Mouse (Mus musculus): ENCODE measurements around the gene Psme2.

The Psme2 gene

GRCm38 (mm10) chr14:55598521-55599390, 7.8 kb upstream of the Psme2 start:
- intact Hi-C loops (cut with DNase I): no loop called here

GRCm38 (mm10) chr14:55596036-55596690, 5.2 kb upstream of the Psme2 start:
- intact Hi-C loops (cut with DNase I): no loop called here

DNA sequence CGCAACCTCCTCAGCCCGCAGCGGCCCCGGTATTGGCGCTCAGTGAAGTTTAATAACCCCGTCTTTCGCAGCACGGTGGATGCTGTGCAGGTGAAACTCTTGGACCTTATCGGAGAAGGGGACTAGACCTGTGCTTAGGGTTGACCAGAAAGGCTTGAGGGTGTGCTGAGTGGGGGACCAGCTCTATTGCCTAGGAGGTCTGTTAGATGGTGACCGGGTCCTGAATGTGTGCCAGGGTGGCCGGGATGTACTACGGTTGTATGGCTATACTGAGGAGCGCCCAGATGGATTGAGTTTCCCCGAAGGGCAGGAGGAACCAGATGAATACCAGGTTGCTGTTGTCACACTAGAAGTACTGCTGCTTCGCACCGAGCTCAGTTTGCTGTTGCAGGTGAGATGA, 1.3 kb upstream of the Psme2 start:
- intact Hi-C loops (cut with DNase I): no loop called here

DNA sequence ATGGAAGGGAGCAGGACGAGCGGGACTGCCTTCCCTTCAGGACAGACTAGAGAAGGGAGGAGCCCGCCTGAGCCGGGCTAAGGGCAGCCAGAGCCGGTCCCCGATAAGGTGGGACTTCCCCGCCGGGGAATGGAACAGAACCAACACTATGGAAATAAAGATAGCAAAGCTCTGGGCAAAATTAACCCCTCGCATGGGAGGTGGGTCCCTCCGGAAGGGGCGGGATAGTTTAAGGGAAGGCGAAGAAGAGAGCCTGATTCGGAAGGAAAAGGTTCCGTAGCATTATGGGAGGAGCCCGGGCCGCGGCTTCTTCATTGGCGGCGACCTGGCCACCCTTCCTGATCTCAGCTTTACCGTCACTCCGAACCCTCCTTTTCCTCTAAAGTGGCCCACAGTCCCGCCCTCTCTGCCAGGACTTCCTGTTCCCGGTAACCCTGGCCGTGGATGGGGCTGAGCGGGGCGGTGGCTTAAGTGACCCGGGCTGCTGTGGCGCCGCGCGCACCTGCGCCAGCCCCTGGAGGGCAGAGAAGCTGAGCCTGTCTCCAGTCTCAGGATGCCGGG, 498 bp upstream of the Psme2 start, which contains the start of gene Rnf31:
Gene Rnf31 (plus strand): TSS at position 378 of the 561 bp plus-strand sequence.
- intact Hi-C loops (cut with DNase I): no loop called here

- intact Hi-C loops (cut with DNase I): no loop called here
Observed at GRCm38 (mm10) chr14:55589771-55590448, 1.0 kb downstream of the Psme2 start.

GRCm38 (mm10) chr14:55589271-55589670, 1.6 kb downstream of the Psme2 start:
- intact Hi-C loops (cut with DNase I): no loop called here

DNA sequence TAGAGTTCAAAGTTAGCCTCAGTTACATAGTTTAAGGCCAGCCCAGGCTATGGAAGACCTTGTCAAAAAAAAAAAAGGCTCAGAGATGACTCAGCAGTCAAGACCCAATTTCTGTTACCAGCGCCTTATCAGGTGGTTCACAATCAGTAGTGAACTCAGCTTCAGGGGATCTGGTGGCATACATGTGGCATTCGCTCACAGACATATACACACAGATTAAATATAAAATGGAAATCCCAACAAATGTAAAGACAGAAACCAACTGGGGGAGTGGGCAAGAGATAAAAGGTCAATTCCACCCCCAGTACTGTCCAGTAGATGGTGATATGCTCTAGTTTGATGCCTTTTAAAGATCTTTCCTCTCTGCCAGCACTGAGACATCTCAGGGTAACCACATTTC, 4.8 kb downstream of the Psme2 start:
- intact Hi-C loops (cut with DNase I): no loop called here

DNA sequence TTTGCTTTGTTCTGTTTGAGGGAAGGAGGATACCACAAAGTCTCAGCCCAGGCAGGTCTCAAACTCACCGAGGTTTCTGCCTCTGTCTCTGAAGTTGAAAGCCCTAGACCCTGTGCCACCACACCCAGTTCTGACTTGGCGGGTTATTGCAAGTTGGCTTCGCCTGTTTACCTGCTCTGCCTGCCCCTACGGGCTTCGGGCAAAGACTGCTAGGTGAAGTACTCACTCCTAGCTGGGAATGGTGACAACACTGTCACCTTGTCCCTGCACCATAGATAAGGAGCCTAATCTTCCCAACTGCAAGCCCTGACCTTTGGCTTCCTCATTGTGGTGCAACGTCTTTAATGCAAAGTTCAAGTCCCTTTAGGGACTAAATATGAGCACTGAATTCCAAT, 5.3 kb downstream of the Psme2 start:
- intact Hi-C loops (cut with DNase I): no loop called here

DNA sequence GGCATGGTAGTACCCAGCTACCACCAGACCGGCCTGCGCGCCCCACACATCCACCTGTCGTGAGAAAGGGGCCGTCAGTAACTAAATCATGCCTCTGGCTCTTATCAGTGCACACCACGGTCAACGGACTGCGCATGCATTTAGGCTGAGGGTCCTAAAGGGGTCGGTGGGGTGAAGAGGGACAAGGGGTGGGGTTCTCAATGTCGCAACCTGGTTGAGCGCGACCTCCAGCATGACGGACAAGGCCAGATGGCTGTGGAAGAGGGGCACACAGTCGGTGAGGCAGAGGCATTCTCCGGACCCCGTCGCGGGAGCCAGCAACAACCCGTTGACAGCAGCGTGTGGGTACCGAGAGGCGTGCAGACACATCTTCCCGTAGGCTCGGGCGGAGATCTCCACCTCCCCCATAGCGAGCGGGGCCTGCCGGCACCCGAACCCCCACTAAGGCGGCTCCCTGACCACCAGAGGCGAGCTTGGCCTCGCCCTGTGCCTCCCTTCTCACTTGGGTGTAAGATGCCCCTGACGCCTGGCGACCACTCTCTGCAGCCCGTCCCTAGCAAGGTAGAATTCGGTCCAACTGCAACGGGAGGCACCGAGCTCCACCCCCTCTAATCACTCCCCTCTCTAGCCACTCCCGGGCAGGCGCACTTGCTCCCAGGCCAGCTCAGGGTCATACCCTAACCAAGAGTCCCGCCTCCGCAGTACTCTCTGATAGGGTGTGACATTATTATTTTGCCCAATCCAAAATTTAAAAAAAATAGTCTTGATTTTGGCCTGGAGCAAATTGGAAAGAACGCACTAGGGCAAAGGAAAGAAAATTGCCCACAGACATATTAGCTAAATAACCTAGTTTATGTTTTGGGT, 6.0 kb downstream of the Psme2 start, which contains the start of gene Emc9:
Gene Emc9 (minus strand): TSS at position 601 of the 864 bp plus-strand sequence.
- intact Hi-C loops (cut with DNase I): no loop called here

DNA sequence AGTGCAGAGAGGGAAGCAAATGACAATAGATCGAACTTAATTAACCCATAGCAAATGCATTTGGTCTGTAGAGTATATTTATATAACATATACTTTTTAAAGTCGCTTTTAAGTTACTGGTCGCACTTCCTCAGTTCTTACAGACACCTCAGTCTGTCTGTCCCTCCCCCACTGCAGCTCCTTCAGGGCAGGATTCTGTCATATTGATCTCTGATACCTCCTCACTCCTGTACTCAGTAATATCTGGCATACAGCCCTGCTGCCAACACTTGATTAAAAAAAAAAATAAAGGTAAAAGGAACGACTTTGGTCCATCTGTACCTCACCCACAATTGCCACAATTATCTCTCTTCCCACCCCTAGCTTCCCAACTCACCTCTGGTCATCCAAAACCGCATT, 6.6 kb downstream of the Psme2 start:
- intact Hi-C loops (cut with DNase I): no loop called here

GRCm38 (mm10) chr14:55581981-55582681, 8.8 kb downstream of the Psme2 start:
- intact Hi-C loops (cut with DNase I): no loop called here

- intact Hi-C loops (cut with DNase I): no loop called here
Observed at GRCm38 (mm10) chr14:55580731-55581130, 10.2 kb downstream of the Psme2 start.

- intact Hi-C loops (cut with DNase I): no loop called here
Observed at GRCm38 (mm10) chr14:55579511-55580496, 11.1 kb downstream of the Psme2 start.

GRCm38 (mm10) chr14:55578668-55579269, 12.1 kb downstream of the Psme2 start:
- intact Hi-C loops (cut with DNase I): no loop called here

DNA sequence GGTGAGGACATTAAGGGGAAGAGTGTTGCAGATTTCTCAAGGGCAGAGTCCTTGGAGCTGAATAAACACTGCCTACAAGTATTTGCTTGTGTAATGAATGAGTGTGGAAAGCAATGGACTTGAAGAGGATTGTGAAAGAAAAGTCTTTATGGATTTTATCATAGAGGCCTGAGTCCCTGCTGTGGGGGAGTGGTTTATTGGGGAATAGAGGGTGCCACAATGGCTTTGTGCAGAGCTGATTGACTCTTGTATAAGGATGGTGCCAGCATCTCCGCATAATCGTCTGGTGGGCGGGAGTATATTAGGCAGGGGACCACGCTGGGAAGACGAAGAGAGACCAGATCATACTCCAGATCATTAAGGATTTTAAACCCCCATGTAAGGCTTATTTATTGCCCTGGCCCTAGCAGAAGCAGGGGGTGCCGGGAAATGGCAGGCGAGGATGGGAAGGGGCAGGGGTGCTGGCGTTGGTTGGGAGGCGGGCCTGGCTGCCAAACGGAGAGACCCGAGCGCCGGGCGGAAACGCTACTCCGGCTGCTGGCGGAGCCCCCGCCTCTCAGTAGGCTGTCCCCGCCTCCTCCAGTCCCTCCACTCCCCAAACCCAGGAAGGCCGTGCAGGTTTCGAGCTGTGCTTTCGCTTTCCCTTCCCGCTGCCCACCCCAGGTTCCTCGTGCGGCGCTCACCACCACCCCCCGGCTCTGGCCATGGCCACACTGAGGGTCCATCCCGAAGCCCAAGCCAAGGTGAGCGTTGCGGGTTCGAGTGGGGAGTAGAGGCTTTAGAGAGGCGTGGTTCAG, 12.8 kb downstream of the Psme2 start, which contains the start of gene Psme1:
Gene Psme1 (plus strand): TSS at position 253 of the 797 bp plus-strand sequence.
- intact Hi-C loops (cut with DNase I): no loop called here

- intact Hi-C loops (cut with DNase I): no loop called here
Observed at GRCm38 (mm10) chr14:55576376-55576775, 14.5 kb downstream of the Psme2 start.

GRCm38 (mm10) chr14:55575711-55576110, 15.2 kb downstream of the Psme2 start:
- intact Hi-C loops (cut with DNase I): no loop called here
